Comparison of ENCODE assay signal across 19 mouse cellular contexts in the genomic region with DNA sequence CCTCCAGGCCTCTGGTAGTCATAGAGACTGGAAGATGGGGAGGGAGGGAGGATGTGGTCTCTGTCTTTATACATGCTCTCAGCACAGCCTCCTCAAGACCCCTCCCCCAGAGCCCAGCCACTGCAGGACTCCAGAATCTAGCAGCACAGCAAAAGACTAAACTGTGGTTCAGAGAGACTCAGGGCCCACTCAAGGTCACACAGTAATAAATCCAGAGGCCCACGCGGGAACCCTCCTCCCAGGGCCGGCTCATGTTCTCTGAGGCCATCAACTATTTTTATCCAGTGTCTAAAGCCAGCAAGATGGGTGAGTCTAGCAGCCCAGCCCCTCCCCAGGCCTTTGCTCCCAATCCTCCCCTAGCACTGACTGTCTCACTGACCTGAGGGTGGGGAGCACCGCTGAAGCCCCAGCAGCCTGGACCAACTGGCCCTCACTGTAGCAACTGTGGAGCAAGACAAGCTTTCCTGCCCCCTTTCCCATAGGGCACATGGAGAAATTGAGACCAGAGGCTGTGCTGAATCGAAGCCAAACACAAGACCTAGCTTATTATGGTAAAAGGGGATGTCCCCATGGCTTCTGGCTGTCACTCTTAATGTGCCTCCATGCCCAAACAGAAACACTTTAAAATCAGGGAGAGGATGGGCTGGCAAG. TPM values are rescaled to one million over a fixed set of nuclear protein-coding genes. Genes with fewer than 3 reads are reported as not detected.
DNase-seq lines count a peak whose midpoint lies in the region; ATAC-seq lines count a peak whose summit lies in the region.
"Had no signal": no experiment of that assay in that cellular context is flagged by ENCODE, and none has a peak within 500 bp of the region (broad histone marks: within the 10 kb centered on the region; RNA-seq: fewer than 3 reads in every experiment).

No protein-coding gene starts in this region.

- no peaks in the 10 kb centered on the region for H3K9me3 ChIP-seq in hindbrain, embryonic 13.5 days
- H3K9me3 ChIP-seq in hindbrain, embryonic 12.5 days (replicated peaks), result no peaks in the 10 kb centered on the region
- H3K9me3 ChIP-seq: hindbrain, embryonic 10.5 days; kidney, embryonic 15.5 days; liver, embryonic 13.5 days; lung, embryonic 15.5 days; midbrain, embryonic 13.5 days had no signal

- no peak overlapping the region for H3K4me2 ChIP-seq in hindbrain, embryonic 13.5 days
- no peak overlapping the region for H3K4me2 ChIP-seq in hindbrain, embryonic 12.5 days (replicated peaks)
- H3K4me2 ChIP-seq: kidney, embryonic 15.5 days; liver, embryonic 13.5 days; lung, embryonic 15.5 days; midbrain, embryonic 13.5 days had no signal

- H3K27ac ChIP-seq in hindbrain, embryonic 13.5 days, result no peak overlapping the region
- H3K27ac ChIP-seq in hindbrain, embryonic 12.5 days, result no peak overlapping the region
- H3K27ac ChIP-seq: hindbrain, embryonic 10.5 days; kidney, embryonic 15.5 days; layer of hippocampus, adult 2 months; liver, embryonic 13.5 days; lung, embryonic 15.5 days; midbrain, embryonic 13.5 days had no signal

- no peaks in the 10 kb centered on the region for H3K36me3 ChIP-seq in hindbrain, embryonic 13.5 days
- no peaks in the 10 kb centered on the region for H3K36me3 ChIP-seq in hindbrain, embryonic 12.5 days
- H3K36me3 ChIP-seq: hindbrain, embryonic 10.5 days; kidney, embryonic 15.5 days; liver, embryonic 13.5 days; lung, embryonic 15.5 days; midbrain, embryonic 13.5 days had no signal

- ATAC-seq in hindbrain, embryonic 13.5 days (ENCODE audit: low FRiP score), result no peak
- ATAC-seq in hindbrain, embryonic 12.5 days (ENCODE audit: low FRiP score), result no peak
- ATAC-seq: inflammation-experienced regulatory T-cells, adult 6 months; midbrain, embryonic 13.5 days; Patski had no signal

- intact Hi-C loops in gastrocnemius, postnatal 14 days (cut with DNase I; ENCODE audit: low total_unique reads), result no loop called here

- peak overlapping the region; percentile 46 for H3K9ac ChIP-seq in hindbrain, embryonic 13.5 days
- no peak overlapping the region for H3K9ac ChIP-seq in hindbrain, embryonic 12.5 days
- H3K9ac ChIP-seq: kidney, embryonic 15.5 days; liver, embryonic 13.5 days; lung, embryonic 15.5 days; midbrain, embryonic 13.5 days had no signal

- H3K4me3 ChIP-seq in hindbrain, embryonic 13.5 days, result no peak overlapping the region
- H3K4me3 ChIP-seq in hindbrain, embryonic 12.5 days, result no peak overlapping the region
- H3K4me3 ChIP-seq: hindbrain, embryonic 10.5 days; kidney, embryonic 15.5 days; layer of hippocampus, adult 2 months; liver, embryonic 13.5 days; lung, embryonic 15.5 days; midbrain, embryonic 13.5 days had no signal

- DNase-seq in gastrocnemius, adult 18-20 months (ENCODE audit: low spot score), result peak; percentile 71
- DNase-seq in gastrocnemius, postnatal 4 days (ENCODE audit: low spot score in 2 of 2), result no peak
- DNase-seq in adrenal gland, postnatal 14 days, result peak; percentile 77
- peak; percentile 41 for DNase-seq in gastrocnemius, postnatal 14 days
- DNase-seq in spleen, adult 18-20 months, result no peak
- DNase-seq: cerebellum, adult 8-10 months; heart, adult 18-20 months; left cerebral cortex, postnatal 4 days; liver, embryonic 13.5 days had no signal

- H3K27me3 ChIP-seq in hindbrain, embryonic 13.5 days, result peaks cover 36% of the 10 kb centered on the region
- peaks cover 42% of the 10 kb centered on the region for H3K27me3 ChIP-seq in hindbrain, embryonic 12.5 days

- peaks cover 26% of the 10 kb centered on the region for H3K4me1 ChIP-seq in hindbrain, embryonic 13.5 days (replicated peaks)
- peaks cover 23% of the 10 kb centered on the region for H3K4me1 ChIP-seq in hindbrain, embryonic 12.5 days

- 67% methylated on average over 5 of the region's 5 CpGs for WGBS in hindbrain, embryonic 13.5 days
- 67% methylated on average over 5 of the region's 5 CpGs for WGBS in hindbrain, embryonic 12.5 days

RNA-seq across cellular contexts. Expression of gene Jsrp1, which starts 0.8 kb away (rescaled TPM):
- total RNA-seq in gastrocnemius, adult 18-20 months (2021), result 100 to 1,000 TPM; 448 to 461 TPM
- 100 to 1,000 TPM; 199 to 230 TPM for total RNA-seq in gastrocnemius, postnatal 4 days (2021)
- polyA plus RNA-seq in hindbrain, embryonic 13.5 days (2015; fragmentation: Nextera tagmentation; extraction: Ambion mirVana), result 0.56 and 0.95 TPM in 2 replicates
- 0.83 and 1.7 TPM in 2 replicates for polyA plus RNA-seq in hindbrain, embryonic 12.5 days (2016; fragmentation: Nextera tagmentation; extraction: Ambion mirVana)
- 2.8 and 3.1 TPM in 2 replicates for total RNA-seq in adrenal gland, postnatal 14 days (2021)
- 100 to 1,000 TPM; 345 to 379 TPM for total RNA-seq in gastrocnemius, postnatal 14 days (2021)
- polyA plus RNA-seq: inflammation-experienced regulatory T-cells, adult 6 months; Patski had no signal

RNA-seq across cellular contexts. Expression of gene Amh, which starts 7.5 kb away (rescaled TPM):
- total RNA-seq in gastrocnemius, adult 18-20 months (2021), result under 1 TPM; 0.31 to 0.32 TPM
- under 1 TPM; 0.86 to 0.93 TPM for total RNA-seq in gastrocnemius, postnatal 4 days (2021)
- 0.22 TPM in 1 of 2 replicates, not detected in the other for polyA plus RNA-seq in hindbrain, embryonic 13.5 days (2015; fragmentation: Nextera tagmentation; extraction: Ambion mirVana)
- not detected in 2 replicates for polyA plus RNA-seq in hindbrain, embryonic 12.5 days (2016; fragmentation: Nextera tagmentation; extraction: Ambion mirVana)
- 0.74 and 0.94 TPM in 2 replicates for total RNA-seq in adrenal gland, postnatal 14 days (2021)
- under 1 TPM in 1 of 2 experiments, not detected in 1; 0.25 TPM for total RNA-seq in gastrocnemius, postnatal 14 days (2021)
- polyA plus RNA-seq: inflammation-experienced regulatory T-cells, adult 6 months; kidney, embryonic 15.5 days; liver, embryonic 13.5 days; midbrain, embryonic 13.5 days; stomach, embryonic 14.5 days had no signal

RNA-seq across cellular contexts. Expression of gene Oaz1, which starts 13.9 kb away (rescaled TPM):
- 100 to 1,000 TPM; 698 to 770 TPM for total RNA-seq in gastrocnemius, adult 18-20 months (2021)
- 100 to 1,000 TPM; 785 to 853 TPM for total RNA-seq in gastrocnemius, postnatal 4 days (2021)
- 1,227 and 1,240 TPM in 2 replicates for polyA plus RNA-seq in hindbrain, embryonic 13.5 days (2015; fragmentation: Nextera tagmentation; extraction: Ambion mirVana)
- polyA plus RNA-seq in hindbrain, embryonic 12.5 days (2016; fragmentation: Nextera tagmentation; extraction: Ambion mirVana), result 1,255 and 1,389 TPM in 2 replicates
- total RNA-seq in adrenal gland, postnatal 14 days (2021), result 734 and 741 TPM in 2 replicates
- 100 to 1,000 TPM; 787 to 812 TPM for total RNA-seq in gastrocnemius, postnatal 14 days (2021)

RNA-seq across cellular contexts. Expression of gene Plekhj1, which starts 14.1 kb away (rescaled TPM):
- 10 to 100 TPM; 24.3 to 25.8 TPM for total RNA-seq in gastrocnemius, adult 18-20 months (2021)
- 10 to 100 TPM; 41.7 to 43.0 TPM for total RNA-seq in gastrocnemius, postnatal 4 days (2021)
- 128 and 132 TPM in 2 replicates for polyA plus RNA-seq in hindbrain, embryonic 13.5 days (2015; fragmentation: Nextera tagmentation; extraction: Ambion mirVana)
- polyA plus RNA-seq in hindbrain, embryonic 12.5 days (2016; fragmentation: Nextera tagmentation; extraction: Ambion mirVana), result 139 TPM in 2 replicates
- 59.5 and 71.1 TPM in 2 replicates for total RNA-seq in adrenal gland, postnatal 14 days (2021)
- 10 to 100 TPM; 21.4 to 23.1 TPM for total RNA-seq in gastrocnemius, postnatal 14 days (2021)

RNA-seq across cellular contexts. Expression of gene Sf3a2, which starts 14.5 kb away (rescaled TPM):
- 10 to 100 TPM; 27.3 to 27.6 TPM for total RNA-seq in gastrocnemius, adult 18-20 months (2021)
- 10 to 100 TPM; 47.1 to 55.8 TPM for total RNA-seq in gastrocnemius, postnatal 4 days (2021)
- 55.9 and 61.6 TPM in 2 replicates for polyA plus RNA-seq in hindbrain, embryonic 13.5 days (2015; fragmentation: Nextera tagmentation; extraction: Ambion mirVana)
- 65.3 and 71.8 TPM in 2 replicates for polyA plus RNA-seq in hindbrain, embryonic 12.5 days (2016; fragmentation: Nextera tagmentation; extraction: Ambion mirVana)
- 47.6 and 52.2 TPM in 2 replicates for total RNA-seq in adrenal gland, postnatal 14 days (2021)
- total RNA-seq in gastrocnemius, postnatal 14 days (2021), result 10 to 100 TPM; 23.6 to 30.0 TPM

Comparison
In these comparisons a context has a peak if more than half of its experiments do, and no peak if none do; other contexts are left out.
1. DNase-seq: peak in gastrocnemius, adult 18-20 months (single experiment), adrenal gland, postnatal 14 days (single experiment) and gastrocnemius, postnatal 14 days (single experiment); none in gastrocnemius, postnatal 4 days (0 of 2) and spleen, adult 18-20 months (0 of 2).
2. RNA of gene Jsrp1, which starts 0.8 kb away (total RNA-seq): 448 to 461 TPM in gastrocnemius, adult 18-20 months, 345 to 379 TPM in gastrocnemius, postnatal 14 days and 199 to 230 TPM in gastrocnemius, postnatal 4 days; 2.8 to 3.1 TPM in adrenal gland, postnatal 14 days; every median in the first group is over 10 times any median in the second.